Mouse (Mus musculus) limb, embryonic 12.5 days (tissue): ENCODE data around the gene St14. TPM values are rescaled to one million over a fixed set of nuclear protein-coding genes. Genes with fewer than 3 reads are reported as not detected.

Experiments used
- ATAC-seq: fragments of 200-750 bp; cut with Nextera tagmentation; 2 replicates; pipeline ENCODE4 v1.8.0; 2017; ENCODE audit warnings: low read depth, moderate TSS enrichment; ENCODE audit not compliant: insufficient number of reproducible peaks, insufficient read depth, low FRiP score, low TSS enrichment
- H3K27ac ChIP-seq: fragments of 300-500 bp; sonication (generic); 2 replicates; pipeline ENCODE4 v1.5.1; 2016; ENCODE audit warnings: mild to moderate bottlenecking, moderate library complexity
- H3K27me3 ChIP-seq: fragments of 300-500 bp; sonication (generic); 2 replicates; pipeline ENCODE4 v1.6.1; 2016; ENCODE audit warnings: mild to moderate bottlenecking, moderate library complexity
- H3K36me3 ChIP-seq: fragments of 300-500 bp; sonication (generic); 2 replicates; pipeline ENCODE4 v1.6.1; 2016; ENCODE audit warnings: mild to moderate bottlenecking, moderate library complexity
- H3K4me1 ChIP-seq: fragments of 300-500 bp; sonication (generic); replicated peaks from 2 replicates; pipeline ENCODE4 v1.6.1; 2016
- H3K4me2 ChIP-seq: fragments of 300-500 bp; sonication (generic); 2 replicates; pipeline ENCODE4 v1.6.1; 2016; ENCODE audit warnings: mild to moderate bottlenecking, moderate library complexity
- H3K4me3 ChIP-seq: fragments of 300-500 bp; sonication (generic); replicated peaks from 2 replicates; pipeline ENCODE4 v1.5.1; 2016; ENCODE audit warnings: mild to moderate bottlenecking
- H3K9ac ChIP-seq: fragments of 300-500 bp; sonication (generic); replicated peaks from 2 replicates; pipeline ENCODE4 v1.6.1; 2016; ENCODE audit warnings: mild to moderate bottlenecking, moderate library complexity
- H3K9me3 ChIP-seq: fragments of 300-500 bp; sonication (generic); 2 replicates; pipeline ENCODE4 v1.6.1; 2016; ENCODE audit warnings: mild to moderate bottlenecking, moderate library complexity
- WGBS: fragments of 180-500 bp; shearing (Covaris S2); methylation state at CpG from one replicate; pipeline ENCODE4 v1.1.7; 2016; 5-methylcytosine and 5-hydroxymethylcytosine counted together
- polyA plus RNA-seq: library from polyadenylated mRNA; unstranded; fragments of >200 nt; fragmentation: Nextera tagmentation; extraction: Ambion mirVana; gene quantifications from 2 replicates; pipeline ENCODE4 v1.2.1, GENCODE M21; 2016

St14 gene
- polyA plus RNA-seq, 1 experiment from 2014 or later = 7.1 TPM

DNA sequence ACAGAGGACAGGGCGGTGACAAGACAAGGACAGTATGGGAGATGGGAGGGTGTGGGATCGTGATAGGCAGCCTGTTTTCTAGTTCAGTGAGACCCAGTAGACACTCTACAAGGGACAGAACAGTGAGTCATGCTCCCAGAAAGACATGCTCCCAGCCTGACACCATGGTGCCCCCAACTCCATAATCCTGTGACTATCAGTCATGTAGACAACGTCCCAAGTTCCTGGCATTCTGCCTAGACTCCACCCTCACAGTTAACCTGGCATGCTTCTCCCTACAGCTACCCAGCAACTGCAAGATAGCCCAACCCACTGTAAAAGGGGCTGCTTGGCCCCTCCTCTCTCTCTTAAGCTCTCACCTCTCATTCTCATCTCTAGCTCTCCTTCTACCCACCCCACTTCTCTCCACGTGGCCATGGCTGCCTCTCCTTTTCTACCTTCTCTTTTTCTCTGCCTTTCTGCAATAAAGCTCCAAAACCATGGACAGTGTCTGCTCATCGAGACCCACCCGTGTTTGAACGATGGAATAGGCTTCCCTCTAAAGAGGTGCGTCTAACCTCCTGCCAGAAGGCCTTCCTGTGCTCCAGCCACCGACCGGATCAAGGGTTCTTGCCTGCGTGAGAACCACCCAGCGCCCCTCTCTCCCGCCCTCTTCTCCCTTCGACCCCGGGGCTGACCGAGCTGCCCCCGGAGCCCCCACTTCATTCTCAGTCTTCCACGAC, 39.4 kb downstream of the St14 start:
- no peak overlapping the region for H3K9ac ChIP-seq
- 91% methylated on average over 18 of the region's 18 CpGs for WGBS
- H3K36me3 ChIP-seq = no peaks in the 10 kb centered on the region
- no peak overlapping the region for H3K27ac ChIP-seq
- H3K9me3 ChIP-seq = no peaks in the 10 kb centered on the region
- no peak overlapping the region for H3K4me3 ChIP-seq
- H3K4me1 ChIP-seq = peaks cover 5% of the 10 kb centered on the region; the same call in 1 of the 2 replicates
- H3K27me3 ChIP-seq = peaks cover 9% of the 10 kb centered on the region; the same call in 1 of the 2 replicates
- H3K4me2 ChIP-seq = no peak overlapping the region
- ATAC-seq = no peak

DNA sequence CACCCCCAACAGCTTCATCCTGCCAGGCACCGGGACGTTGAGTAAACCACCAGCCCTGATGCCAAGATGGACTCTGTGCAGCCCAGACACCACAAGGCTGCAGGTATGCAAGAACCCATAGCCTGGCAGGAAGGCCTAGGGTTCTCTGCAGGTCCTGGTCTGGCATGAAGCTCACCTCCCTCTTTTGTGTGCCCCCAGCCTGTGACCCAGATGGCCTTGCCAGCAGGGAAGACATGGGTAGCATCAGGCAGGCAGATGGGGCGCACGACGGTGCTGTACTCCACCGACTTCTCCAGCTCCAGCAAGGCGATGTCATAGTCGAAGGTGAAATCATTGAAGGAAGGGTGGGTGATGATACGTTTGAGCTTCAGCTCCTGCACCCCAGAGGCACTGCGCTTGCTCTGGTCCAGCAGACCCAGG, 40.5 kb downstream of the St14 start:
- Histone ChIP-seq H3K9me3 (no peaks in the 10 kb centered on the region), H3K4me3 (no peak overlapping the region), H3K27ac (no peak overlapping the region), H3K27me3 (peaks cover 14% of the 10 kb centered on the region), H3K4me1 (peaks cover 7% of the 10 kb centered on the region), H3K4me2 (no peak overlapping the region), H3K36me3 (no peaks in the 10 kb centered on the region), H3K9ac (no peak overlapping the region)
- 93% methylated on average over 10 of the region's 10 CpGs for WGBS
- no peak for ATAC-seq

DNA sequence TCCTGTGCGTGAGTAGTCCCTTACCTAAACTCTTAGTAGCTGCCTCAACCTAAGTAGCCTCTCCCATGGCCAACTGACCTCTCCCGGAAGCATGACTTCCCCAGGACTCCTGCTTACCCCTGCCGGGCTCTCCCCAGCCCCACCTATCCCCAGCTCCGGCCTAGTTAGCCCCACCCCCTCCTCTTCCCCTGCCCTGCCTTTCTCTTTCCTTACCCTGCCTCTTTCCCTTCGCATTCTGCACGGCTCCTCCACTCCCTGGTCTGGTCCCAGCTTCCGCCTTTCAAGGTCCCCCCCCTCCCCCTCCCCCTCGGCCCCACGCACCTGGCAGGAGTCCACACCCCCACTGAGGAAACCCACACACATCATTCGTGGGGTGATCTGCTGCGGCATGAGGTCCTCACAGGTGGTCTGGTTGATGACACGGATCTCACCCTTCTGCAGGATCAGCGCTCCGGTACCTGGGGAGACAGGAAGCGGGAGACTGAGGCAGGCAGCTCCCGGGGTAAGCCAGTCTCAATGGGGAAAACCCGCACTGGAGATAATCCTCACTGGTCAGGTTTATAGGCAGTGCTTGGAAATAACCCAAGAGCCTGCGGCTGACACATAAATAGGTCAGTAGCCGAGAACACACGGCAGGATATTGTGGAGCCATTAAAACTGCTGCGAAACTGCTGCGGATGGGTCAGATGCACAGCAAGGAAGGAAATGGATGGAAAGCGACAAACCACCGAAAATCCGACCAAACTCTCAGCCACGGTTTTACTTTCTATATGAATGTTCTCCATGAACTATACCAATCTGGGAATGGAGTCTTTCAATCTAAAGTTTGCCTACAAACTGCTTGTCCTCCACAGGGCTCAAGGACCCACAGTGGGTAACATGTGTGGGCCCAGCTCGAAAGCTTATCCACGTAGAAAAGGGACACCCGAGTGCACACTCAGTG, 41.3 kb downstream of the St14 start:
- H3K4me1 ChIP-seq = peaks cover 8% of the 10 kb centered on the region
- 73% methylated on average over 29 of the region's 29 CpGs for WGBS
- ATAC-seq = no peak
- peaks cover 14% of the 10 kb centered on the region for H3K27me3 ChIP-seq
- H3K4me3 ChIP-seq = no peak overlapping the region
- H3K36me3 ChIP-seq = no peaks in the 10 kb centered on the region
- H3K4me2 ChIP-seq = no peak overlapping the region
- H3K9me3 ChIP-seq = no peaks in the 10 kb centered on the region
- H3K27ac ChIP-seq = no peak overlapping the region
- H3K9ac ChIP-seq = 0 out of 2 replicates have a peak overlapping the region, but pooled peaks have one; percentile 18

DNA sequence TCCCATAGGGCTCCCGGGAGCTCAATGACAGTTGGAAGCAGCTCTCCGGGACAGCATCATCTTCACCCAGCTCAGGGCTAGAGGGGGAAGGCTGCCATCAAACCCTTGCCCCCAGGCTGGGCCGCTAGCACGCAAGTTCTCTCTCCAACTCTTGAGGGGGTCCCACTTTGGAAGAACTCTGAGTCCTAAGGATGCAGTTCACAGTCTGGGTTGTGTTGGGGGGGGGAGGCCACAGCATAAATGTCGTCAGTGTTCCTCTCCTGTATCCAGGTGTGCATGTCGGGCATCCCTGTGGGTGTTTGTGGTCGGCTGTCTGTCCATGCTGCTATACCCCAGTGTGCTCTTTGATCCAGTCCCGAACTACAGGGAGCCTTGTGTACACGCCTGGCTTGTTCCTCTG, 42.1 kb downstream of the St14 start:
- H3K4me3 ChIP-seq = no peak overlapping the region
- WGBS = 81% methylated on average over 9 of the region's 9 CpGs
- no peak overlapping the region for H3K4me2 ChIP-seq
- H3K9me3 ChIP-seq = no peaks in the 10 kb centered on the region
- H3K4me1 ChIP-seq = peaks cover 8% of the 10 kb centered on the region
- H3K36me3 ChIP-seq = no peaks in the 10 kb centered on the region
- no peak for ATAC-seq
- no peak overlapping the region for H3K27ac ChIP-seq
- no peak overlapping the region for H3K9ac ChIP-seq
- peaks cover 14% of the 10 kb centered on the region for H3K27me3 ChIP-seq

- H3K27ac ChIP-seq = no peak overlapping the region
- WGBS = 83% methylated on average over 4 of the region's 4 CpGs
Measured at GRCm38 (mm10) chr9:31088883-31089282, 42.8 kb downstream of the St14 start.

DNA sequence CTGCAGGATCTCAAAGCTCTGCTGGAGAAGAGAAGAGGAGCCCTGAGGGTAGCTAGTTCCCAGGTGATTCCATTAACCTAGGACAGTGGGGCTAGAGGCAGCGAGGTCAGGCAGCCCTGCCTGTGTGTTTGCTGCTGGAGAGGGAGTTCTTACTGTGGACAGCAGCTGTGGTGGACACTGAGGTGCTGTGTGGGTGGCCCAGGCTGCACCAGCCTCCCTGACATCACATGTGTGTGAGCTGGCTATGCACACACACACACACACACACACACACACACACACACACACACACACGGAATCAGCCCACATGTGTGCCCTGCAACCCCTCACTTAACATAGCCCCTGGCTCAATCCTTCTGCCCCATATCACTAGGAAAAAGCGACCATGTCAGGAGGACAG, 43.5 kb downstream of the St14 start:
- Histone ChIP-seq H3K4me2 (no peak overlapping the region), H3K9me3 (no peaks in the 10 kb centered on the region), H3K36me3 (no peaks in the 10 kb centered on the region), H3K9ac (no peak overlapping the region), H3K27me3 (peaks cover 20% of the 10 kb centered on the region), H3K4me3 (no peak overlapping the region), H3K4me1 (peaks cover 8% of the 10 kb centered on the region), H3K27ac (no peak overlapping the region)
- no peak for ATAC-seq
- WGBS = 60% methylated on average over 3 of the region's 3 CpGs

More at GRCm38 (mm10) chr9:31088883-31089282, 42.8 kb downstream of the St14 start:
- H3K9ac ChIP-seq = no peak overlapping the region
- H3K4me2 ChIP-seq = no peak overlapping the region
- H3K4me3 ChIP-seq = no peak overlapping the region
- H3K36me3 ChIP-seq = no peaks in the 10 kb centered on the region
- H3K9me3 ChIP-seq = no peaks in the 10 kb centered on the region
- ATAC-seq = no peak
- peaks cover 8% of the 10 kb centered on the region for H3K4me1 ChIP-seq
- peaks cover 14% of the 10 kb centered on the region for H3K27me3 ChIP-seq

DNA sequence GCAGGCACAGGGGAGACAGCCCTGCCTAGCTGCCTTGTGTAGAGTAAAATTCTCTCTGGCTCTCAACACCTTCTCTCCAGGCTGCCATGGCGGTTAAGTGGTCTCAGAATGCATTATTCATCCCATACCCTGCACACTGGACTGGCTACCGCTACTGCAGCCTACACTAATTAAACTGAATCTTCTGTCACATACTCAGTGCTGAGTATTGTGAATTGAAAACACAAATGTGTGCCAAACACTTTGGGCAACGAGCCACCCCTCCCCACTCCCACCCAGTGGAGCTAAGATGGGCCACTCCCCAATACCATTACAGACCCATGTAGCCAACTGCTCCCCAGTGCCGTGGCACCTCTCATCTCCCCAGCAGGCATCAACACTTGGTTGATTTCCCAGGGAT, 44.2 kb downstream of the St14 start:
- Histone ChIP-seq H3K27me3 (peaks cover 25% of the 10 kb centered on the region), H3K9me3 (no peaks in the 10 kb centered on the region), H3K36me3 (no peaks in the 10 kb centered on the region), H3K9ac (no peak overlapping the region), H3K27ac (no peak overlapping the region), H3K4me2 (no peak overlapping the region), H3K4me3 (no peak overlapping the region), H3K4me1 (peaks cover 8% of the 10 kb centered on the region)
- ATAC-seq = no peak
- 84% methylated on average over 4 of the region's 4 CpGs for WGBS

DNA sequence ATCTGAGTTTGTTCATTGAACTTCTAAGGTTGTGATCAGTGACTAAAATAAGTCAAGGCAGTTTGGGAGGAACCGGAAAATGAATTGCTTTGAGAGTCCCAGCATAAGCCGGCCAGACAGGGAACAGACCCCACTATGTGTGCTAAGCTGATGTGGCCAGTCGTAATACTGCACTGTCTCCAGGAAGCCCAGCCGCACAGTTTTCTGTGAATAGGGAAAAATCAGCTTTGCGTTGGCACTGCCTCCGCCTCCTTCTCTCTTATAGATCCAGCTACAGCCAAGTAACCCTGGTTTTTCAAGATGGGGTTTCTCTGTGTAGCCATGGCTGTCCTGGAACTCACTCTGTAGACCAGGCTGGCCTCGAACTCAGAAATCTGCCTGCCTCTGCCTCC, 44.9 kb downstream of the St14 start:
- peaks cover 25% of the 10 kb centered on the region for H3K27me3 ChIP-seq
- no peaks in the 10 kb centered on the region for H3K36me3 ChIP-seq
- 81% methylated on average over 7 of the region's 7 CpGs for WGBS
- no peaks in the 10 kb centered on the region for H3K9me3 ChIP-seq
- H3K4me3 ChIP-seq = no peak overlapping the region
- H3K27ac ChIP-seq = no peak overlapping the region
- no peak for ATAC-seq
- no peak overlapping the region for H3K4me2 ChIP-seq
- H3K4me1 ChIP-seq = peaks cover 8% of the 10 kb centered on the region
- H3K9ac ChIP-seq = no peak overlapping the region

DNA sequence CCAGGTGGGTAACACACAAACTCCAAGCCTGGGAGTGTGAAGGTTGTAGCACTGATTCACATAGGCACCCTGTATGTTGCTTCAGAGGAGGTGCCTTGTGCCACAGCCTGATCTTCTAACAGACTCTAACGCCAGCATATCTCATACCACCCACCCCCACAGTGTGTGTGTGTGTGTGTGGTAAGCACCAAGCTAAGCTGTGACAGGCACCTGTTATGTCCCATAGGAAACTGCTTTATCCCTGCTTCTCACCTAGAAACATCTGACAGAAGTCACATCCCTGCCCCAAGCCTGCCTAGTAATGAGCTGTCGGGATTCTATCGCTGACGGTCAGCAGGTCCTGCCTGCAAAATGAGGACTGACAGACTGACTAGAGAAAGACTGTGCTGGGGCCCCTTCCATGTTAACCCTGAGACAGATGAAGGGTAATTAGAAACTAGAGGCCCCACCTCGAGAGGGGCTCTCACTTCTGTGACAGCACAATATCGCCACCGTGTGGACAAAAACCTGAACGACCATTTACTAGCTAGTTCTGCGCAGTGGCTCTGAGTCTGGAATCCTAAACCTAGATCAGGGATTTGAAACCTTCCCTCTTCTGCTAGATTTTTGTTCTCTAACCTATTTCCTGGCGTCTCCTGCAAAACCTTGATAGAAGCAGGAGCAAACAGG, 45.4 kb downstream of the St14 start:
- no peaks in the 10 kb centered on the region for H3K36me3 ChIP-seq
- peaks cover 25% of the 10 kb centered on the region for H3K27me3 ChIP-seq
- ATAC-seq = no peak
- H3K4me1 ChIP-seq = peaks cover 8% of the 10 kb centered on the region
- no peak overlapping the region for H3K27ac ChIP-seq
- H3K9me3 ChIP-seq = no peaks in the 10 kb centered on the region
- no peak overlapping the region; the same call in 1 of the 2 replicates for H3K4me2 ChIP-seq
- WGBS = 13% methylated on average over 10 of the region's 10 CpGs
- H3K9ac ChIP-seq = no peak overlapping the region
- no peak overlapping the region for H3K4me3 ChIP-seq

DNA sequence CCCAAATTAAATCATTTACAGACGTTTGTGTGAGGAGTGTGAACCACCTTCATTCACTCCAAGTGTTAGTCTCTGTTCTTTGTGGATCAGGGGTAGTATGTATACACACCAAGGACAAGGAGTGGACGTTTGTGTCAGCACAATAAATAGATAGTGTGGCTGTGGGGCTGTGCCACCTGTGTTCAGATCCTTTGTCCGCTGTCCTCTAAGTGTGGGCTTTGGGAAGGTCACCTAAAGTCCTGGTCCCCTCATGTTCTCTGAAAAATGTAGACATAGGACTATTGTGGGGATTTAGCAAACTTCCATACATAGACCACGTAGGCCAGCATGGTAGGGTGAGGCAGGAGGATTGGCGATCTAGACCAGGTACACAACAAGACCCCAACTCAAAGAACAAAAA, 46.1 kb downstream of the St14 start:
- no peak for ATAC-seq
- Histone ChIP-seq H3K4me3 (no peak overlapping the region), H3K27ac (no peak overlapping the region), H3K27me3 (peaks cover 25% of the 10 kb centered on the region), H3K4me2 (no peak overlapping the region), H3K4me1 (peaks cover 8% of the 10 kb centered on the region), H3K9ac (no peak overlapping the region), H3K36me3 (no peaks in the 10 kb centered on the region), H3K9me3 (no peaks in the 10 kb centered on the region)
- 69% methylated on average over 5 of the region's 5 CpGs for WGBS

- no peak overlapping the region for H3K27ac ChIP-seq
- H3K9me3 ChIP-seq = no peaks in the 10 kb centered on the region
- H3K4me1 ChIP-seq = peaks cover 3% of the 10 kb centered on the region; the same call in 1 of the 2 replicates
- peaks cover 21% of the 10 kb centered on the region for H3K27me3 ChIP-seq
- no peak overlapping the region for H3K9ac ChIP-seq
- no peaks in the 10 kb centered on the region for H3K36me3 ChIP-seq
- H3K4me2 ChIP-seq = no peak overlapping the region
- WGBS = 72% methylated on average over 6 of the region's 6 CpGs
- H3K4me3 ChIP-seq = no peak overlapping the region
- ATAC-seq = no peak
Measured at GRCm38 (mm10) chr9:31082771-31083170, 48.9 kb downstream of the St14 start.
